Mouse (Mus musculus) spleen, postnatal 10 days (tissue): Measurements from ENCODE around the gene Lpo.

Experiments
- DNase-seq, 2 experiments: peaks; one replicate each; pipeline ENCODE4 v3.0.0; 2021 to 2022; ENCODE audit warnings: low spot score in 2 of 2

The Lpo gene

DNA sequence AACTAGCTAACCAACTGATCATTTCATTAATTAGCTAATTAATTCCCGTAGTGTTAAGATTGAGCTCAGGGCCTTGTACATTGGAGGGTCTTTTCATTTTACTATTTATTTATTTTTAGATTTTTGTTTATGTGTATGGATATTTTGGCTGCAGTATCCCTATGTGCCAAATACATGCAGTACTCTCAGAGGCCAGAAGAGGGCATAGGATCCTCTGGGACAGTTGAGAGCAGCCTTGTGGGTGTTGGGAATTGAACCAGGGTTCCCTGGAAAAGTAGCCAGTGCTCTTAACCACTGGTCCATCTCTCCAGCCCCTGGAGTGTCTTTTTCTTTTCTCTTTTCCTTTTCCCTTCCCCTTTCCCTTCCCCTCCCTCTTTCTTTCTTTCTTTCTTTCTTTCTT is 22.6 kb downstream of the Lpo start:
- peak; percentile 25 to 64 for DNase-seq

DNA sequence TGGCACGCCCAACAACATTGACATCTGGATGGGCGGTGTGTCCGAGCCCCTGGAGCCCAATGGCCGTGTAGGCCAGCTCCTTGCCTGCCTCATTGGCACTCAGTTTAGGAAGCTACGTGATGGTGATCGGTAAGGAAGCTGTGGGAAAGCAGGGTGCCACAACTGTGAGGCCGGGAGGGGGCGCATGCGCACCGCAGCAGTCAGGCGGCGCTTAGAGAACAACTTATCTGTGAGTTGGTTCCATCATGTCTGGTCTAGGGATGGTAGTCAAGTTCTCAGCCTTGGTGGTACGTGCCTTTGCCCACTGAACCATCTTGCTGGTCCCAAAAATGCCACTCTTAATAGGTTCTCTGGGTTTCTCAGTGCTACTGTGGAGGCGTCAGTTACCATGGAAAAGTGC is 25.5 kb downstream of the Lpo start:
- DNase-seq = no peak

DNA sequence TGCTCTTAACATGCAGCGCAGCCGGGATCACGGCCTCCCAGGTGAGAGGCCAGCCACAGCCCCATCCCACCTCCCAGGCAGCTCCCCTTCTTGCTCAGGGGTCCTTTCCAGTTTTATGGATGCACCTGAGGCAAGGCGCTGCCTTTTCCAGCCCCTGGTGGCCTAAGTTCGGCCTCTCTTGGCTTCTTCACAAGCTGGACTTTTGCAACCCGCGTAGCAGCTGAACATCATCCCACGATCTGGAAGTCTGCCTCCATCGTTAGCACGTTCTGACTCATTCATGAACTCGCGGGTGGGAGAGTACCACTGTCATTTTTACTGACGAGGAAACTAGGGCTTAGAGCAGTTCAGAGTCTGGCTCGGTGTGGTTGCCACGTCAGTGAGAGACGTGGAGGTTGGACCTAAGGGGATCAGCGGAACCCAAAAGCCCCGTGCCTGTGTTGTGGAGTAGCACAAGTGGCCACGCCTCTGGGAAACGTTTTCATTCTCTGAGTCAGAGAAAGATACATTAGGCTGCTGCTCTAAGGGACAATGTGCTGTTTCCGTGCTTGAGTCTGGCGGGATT is 26.3 kb downstream of the Lpo start:
- DNase-seq = no peak

DNA sequence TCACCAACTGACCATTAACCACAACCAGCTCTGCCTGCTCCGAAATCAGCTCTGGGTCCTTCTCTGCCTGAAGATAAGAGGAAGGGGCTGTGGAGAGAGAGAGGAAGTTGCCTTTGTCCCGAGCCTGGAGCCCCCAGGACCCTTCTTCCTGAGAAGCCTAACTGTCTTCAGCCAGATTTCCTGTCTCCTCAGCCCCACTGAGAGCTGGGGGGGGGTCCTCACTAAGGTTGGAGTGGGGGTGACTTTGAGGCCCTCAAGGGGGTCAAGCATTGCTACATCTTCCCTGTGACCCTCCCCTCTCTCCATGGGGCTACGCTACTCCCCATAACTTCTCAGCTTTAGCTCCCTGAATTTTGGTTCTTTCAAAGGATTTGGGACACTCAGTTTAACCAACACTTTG is 34.6 kb downstream of the Lpo start, which contains the start of gene Mpo:
TSS of gene Mpo (plus strand) at position 122 of the 400 bp plus-strand sequence.
- DNase-seq = no peak

DNA sequence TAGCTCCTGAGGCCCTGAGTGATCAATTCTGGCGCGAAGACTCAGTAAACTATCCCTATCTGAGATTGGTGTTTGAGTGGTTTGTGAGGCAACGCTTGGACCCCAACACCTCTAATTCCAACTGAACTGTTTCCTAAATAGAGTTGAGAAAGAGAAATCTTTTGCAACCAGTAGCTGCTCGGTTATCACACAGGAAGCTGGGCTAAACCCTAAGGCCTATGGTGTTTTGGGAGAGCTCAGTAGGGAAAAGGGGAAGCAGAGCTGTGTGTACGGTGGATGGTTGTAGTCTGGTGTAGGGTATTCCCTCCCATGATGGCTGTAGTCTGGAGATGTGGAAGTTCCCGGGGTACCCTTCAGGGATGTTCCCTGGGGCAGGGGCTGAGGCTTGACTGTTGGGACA is 38.0 kb downstream of the Lpo start:
- DNase-seq = no peak

DNA sequence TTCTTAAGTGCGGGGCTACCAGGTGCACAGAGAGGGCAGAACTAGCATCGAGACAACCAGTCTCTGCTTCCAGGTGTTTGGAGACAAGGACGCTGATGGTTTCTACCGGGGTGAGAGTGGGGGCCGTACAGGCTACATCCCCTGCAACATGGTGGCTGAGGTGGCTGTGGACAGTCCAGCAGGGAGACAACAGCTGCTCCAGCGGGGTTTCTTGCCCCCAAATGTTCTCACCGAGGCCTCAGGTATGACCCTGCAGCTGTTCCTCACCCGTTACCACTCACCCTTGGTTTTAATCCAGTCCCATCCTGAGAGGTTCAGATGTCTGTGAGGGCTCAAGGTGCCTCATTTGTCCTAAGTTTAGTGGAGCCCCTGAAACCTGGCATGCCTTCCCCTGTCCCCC is 48.0 kb downstream of the Lpo start:
- DNase-seq = no peak

DNA sequence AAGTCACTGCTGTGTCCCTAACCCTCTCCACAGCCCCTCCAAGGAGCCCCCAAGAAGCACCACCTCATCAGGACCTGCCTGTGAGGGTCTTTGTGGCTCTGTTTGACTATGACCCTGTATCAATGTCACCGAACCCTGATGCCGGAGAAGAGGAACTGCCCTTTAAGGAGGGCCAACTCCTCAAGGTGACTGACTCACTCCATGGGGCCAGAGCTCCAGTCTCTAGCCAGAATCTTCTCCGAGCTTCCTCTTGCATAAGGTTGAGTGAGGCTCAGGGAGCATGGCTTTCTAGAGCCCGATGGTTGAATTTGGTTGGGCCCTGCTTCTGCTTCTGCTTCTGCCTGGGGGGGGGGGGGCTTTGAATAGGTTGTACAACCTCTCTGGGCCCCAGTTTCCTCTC is 48.7 kb downstream of the Lpo start:
- no peak for DNase-seq

DNA sequence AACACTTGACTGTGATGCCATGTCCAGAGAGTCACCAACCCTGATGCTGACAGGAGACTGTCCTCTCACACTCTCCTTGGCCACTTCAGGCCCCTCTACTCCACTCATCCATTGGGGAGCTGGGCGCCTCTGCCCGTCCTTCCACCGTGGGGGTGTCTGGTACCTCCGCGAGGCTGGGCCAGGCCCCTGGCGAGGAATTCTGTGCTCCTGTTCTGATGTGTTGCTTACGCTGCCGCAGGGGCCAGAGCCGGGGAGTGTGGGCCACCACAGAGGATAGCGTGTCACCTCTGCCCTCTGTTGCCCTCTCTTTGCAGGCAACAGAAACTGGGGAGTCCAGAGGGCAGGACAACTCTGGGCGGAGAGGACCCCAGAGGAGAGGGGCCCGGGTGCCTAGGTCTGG is 49.2 kb downstream of the Lpo start:
- no peak for DNase-seq

DNA sequence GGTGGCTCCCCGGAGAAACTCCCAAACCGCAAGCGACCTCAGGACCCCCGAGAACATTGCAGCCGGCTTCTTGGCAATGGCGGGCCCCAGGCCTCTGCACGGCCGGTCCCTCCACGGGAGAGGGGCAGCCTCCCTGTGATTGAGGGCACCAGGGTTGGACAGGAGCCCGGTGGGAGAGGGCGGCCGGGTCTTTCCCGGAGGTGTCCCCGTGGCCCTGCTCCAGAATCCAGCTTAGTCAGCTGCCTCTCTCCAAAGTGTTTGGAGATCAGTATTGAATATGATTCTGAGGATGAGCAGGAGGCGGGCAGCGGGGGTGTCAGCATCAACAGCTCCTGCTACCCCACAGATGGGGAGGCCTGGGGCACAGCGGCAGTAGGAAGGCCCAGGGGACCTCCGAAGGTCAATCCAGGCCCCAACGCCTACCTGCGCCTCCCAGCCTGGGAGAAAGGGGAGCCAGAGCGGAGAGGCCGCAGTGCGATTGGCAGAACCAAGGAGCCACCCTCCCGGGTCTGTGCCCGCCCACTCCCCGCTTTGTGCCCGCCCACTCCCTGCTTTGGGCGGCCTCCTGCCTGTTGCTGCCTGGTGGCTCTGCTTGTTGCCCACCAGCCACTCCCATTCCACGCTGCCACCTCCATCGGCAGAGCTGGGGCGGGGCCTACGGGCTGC is 49.9 kb downstream of the Lpo start:
- no peak for DNase-seq

DNA sequence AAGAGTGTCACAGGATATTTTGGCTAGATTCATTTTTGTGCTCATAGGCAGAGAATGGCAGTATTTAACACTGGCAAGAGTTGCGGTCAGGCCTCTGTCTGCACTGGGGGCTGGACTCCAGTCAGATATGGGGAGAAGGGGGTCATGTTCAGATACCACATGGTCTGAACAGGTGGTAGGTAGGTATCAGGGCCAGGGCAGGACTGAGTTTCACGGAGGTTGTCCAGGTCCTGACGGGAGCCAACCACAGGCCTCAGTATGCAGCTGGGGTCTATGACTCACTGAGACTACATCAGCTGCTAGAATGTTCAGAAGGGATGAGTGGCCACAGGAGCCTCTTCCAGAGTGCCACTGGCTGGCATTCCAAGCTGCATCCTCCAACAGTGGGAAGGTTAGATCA is 55.7 kb downstream of the Lpo start:
- peak in 1 of 2 experiments; percentile 3 for DNase-seq

DNA sequence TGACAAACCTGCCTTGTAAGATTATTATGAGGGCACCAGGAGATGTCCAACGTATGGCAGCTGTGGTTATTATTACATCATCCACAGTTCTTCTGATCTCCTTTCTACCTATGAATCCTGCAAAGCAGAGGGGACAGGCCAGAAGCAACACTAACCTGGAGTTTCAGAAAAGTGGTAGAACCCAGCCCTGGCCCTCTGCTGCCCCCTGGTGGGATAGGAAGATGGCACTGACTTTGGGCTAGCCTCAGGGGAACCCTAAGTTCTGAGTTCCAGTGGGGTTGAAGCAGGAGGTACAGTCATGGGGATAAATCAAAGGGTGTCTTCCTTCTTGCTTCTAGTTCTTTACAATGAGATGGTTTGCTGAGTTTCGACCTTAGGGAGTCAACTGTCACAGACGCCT is 57.1 kb downstream of the Lpo start:
- peak; percentile 91 to 94 for DNase-seq

DNA sequence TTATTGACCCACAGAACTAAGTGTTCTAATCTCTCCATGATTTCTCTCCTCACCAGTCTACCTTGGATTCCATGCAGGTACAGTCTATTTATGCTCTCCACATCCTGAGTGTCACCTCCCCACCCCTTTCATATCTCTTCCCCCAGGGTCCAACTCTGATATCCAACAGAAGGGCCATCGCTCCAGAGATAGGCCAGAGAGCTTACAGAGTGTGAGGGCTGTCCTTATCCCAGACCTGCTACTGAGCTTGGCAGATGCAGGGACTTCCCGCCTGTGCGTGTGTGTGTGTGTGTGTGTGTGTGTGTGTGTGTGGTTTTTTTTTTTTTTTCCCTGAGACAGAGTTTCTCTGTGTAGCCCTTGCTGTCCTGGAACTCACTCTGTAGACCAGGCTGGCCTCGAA is 59.3 kb downstream of the Lpo start:
- DNase-seq = peak in 1 of 2 experiments; percentile 14

DNA sequence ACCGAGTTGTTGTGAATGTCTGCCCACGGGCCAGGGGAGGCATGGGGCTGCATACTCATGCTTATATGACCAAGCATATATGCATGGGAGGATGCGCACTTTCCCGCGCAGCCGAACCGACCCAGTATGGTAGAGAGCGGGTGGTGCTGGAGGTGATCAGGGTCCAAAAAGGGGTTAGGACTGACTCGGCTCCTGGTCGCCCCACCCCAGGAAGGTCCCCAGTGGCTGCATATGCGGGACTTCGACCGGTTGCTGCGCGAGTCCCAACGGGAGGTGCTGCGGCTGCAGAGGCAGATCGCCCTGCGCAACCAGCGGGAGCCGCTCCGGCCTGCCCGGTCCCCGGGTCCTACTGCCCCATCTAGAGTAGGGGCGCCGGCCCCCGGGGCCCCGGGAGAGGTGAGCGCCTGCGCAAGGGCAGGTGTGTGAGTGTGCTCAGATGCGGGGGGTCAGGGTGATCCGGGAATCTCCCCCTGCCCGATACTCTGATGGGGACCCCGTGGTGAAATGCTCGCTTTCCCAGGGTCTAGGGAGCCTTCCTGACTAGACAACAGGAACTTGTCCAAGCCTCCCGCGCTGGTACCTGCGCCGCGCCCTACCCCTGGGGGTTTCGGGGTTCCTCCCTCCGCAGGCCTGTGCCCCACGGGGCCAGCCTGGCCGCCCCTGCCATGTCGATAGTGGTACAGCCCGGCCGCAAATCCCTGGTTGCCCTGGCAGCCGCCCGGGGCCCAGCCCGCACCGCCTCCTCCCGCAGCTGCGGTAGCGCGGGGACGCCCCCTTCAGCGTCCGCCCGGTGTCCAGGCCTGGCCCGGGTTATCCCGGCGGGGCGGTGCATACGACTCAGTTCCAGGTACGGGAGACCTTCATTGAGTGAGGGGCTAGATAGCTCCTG is 63.9 kb downstream of the Lpo start:
- peak; percentile 35 to 60 for DNase-seq

DNA sequence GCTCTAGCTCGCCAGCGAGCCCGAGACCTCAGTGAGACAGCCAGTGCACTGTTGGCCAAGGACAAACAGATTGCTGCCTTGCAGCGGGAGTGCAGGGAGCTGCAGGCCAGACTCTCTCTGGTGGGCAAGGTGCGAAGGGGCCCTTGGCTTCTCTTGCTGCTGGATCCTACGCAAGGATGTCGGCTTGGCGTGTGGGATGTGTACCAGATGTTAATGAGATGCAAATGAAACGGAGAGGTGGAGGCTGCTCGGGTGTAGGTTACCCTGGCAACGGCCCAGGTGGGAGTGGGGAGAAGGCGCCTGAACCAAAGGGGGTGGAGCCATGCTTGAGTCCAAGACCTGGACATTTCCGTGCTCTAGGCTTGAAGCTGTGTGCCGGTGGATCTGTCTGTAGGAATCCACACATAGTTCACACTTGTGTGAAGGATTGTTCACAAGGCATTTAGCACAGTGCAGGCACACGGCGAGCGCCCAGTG is 64.5 kb downstream of the Lpo start:
- DNase-seq = peak; percentile 19 to 39

DNA sequence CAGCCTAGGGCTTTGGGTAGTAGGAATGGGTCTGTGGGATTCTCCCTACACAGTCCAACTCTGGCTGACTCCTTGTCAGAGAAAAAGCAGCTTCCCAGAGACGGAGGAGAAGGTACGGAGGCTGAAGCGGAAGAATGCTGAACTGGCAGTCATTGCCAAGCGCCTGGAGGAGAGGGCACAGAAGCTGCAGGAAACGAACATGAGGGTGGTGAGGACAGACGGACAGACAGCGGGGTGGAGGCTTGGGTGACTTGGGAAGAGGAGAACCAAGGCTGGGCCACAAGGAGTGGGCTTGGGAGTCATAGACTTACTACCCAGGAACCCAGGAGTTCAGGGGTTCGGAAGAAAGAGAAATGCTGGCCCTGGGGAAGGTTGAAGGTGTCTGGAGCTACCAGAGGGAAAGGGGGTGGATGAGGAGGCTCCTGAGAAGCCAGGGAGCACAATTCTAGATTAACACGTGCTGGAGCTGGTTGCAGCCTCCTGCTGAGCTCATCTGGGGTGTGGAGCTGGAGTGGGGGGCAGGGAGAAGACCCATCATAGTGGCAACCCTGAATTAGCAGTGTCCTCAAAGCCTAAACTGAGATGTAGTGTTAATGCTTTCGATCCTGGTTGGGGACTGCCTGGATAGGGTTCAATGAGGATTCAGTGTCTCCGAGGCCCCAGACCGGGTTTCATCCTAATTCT is 65.2 kb downstream of the Lpo start:
- DNase-seq = no peak

DNA sequence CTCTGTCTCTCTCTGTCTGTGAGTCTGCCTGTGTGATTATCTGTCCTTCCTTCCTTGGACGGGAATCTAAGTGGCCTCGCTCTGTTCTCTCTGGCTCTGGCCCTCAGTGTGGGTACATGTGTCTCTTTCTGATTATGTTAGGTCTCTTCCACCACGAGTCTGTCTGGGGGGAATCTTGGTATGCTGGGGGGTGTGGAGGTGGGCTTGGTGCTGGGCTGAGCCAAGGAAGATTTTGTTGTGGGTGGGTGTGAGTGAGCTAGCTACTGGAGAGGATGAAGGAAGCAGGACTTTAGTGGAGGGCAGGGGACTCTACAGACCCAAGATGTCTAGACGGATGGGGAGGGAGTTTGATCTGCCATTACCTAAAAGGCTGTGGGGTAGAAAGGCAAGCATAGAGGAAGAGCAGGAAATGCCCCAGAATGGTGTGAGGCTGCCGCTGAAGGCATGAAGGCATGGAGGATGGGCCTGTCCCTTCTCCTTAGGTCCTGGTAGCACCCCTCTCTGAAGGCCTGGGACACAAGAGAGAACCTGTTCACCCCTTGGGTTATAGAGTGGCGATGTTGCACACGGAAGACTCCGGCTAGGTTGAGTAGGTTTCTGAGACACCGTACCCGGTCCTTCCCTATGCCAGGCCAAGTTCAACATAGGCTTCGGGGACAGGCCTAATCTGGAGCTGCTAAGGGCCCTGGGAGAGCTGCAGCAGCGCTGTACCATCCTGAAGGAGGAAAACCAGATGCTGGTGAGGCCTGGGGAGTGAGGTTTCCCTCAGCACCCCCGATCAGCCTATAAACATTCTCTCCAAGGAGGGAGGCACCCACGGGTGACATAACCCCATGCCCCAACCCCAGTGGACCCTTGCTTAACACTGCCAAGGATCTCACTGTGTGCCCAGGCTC is 66.0 kb downstream of the Lpo start:
- no peak for DNase-seq

DNA sequence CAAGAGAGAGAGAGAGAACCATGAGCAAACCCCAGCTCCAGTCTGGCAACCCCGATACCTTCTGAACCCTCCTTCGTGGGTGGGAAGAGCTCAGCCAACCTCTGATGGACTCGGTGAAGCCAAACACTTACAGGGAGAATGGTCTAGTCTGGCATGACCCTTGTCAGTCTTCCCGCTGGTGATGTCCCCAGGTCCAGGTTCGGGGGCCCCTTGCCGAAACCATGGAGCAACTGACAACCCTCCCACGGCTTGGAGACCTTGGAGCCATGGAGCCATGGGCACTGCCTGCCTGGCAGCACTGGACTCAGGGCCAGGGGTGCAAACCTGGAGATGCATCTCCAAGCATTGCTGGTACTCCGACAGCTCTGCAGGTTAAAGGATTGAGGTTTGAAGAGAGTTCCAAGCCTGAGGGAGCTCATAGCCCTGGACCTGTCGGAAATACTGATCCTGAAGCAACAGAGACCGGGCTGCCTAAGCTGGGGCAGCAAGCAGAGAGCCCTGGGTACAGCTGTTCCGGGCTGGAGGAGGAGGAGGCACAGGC is 66.8 kb downstream of the Lpo start:
- peak in 1 of 2 experiments; percentile 38 for DNase-seq

DNA sequence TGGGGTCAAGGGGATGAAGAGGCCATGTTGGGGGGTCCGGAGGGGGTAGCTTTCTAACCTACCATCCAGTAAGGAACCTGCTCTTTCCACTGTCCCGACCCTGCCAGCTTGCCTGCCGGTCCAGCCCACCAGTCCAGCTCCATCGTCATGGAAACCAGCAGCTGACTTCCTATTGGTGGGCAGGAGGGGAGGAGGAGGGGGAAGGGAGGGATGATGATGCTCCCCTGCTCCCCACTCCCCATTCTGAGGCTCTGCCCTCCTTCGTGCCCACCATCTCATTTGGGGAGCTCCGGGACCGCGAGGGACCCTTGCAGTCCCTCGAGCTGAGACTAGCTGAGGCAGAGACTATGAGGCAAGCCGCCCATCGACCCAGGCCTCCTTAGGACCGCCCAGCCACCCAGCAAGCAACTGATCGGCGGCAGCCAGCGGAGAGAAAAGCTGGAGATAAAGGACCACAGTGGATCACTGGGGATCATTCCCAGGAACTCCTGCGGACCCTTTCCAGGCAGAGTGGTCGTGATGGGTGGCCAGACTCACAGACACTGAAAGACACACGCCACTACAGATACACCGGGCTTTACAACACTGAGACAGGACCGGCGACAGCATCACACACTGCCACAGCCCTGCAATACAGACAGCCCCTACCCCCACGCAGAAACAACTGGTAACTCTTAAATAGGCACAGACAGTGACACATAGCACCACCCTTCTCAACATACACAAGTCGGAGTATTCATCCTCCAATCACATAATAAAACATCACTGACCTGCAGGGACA is 67.6 kb downstream of the Lpo start, which contains the start of gene Tspoap1:
TSS of gene Tspoap1 (plus strand) at position 241 of the 781 bp plus-strand sequence.
- DNase-seq = peak in 1 of 2 experiments; percentile 64

DNA sequence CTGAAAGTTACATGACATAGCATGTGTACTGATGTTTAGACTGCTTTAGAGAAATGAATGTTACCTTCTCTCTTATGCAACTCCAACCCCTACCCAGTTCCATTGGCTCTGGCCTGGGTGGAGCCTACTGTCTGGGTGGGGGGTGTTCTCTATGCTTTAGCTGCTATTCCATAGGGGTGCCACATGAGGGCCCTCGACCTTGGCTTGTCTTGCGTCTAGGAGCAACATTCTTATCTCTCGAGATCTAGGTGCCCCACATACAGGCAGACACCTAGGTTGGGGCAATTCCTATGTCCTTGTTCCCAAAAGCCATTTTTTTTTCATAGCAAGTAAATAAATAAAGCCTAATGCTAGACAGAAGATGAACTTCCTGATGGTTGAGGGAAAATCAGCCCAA is 68.5 kb downstream of the Lpo start:
- DNase-seq = peak; percentile 64 to 82
